Mouse (Mus musculus): ENCODE results near the gene B3gnt4. TPM values are rescaled to one million over a fixed set of nuclear protein-coding genes. Genes with fewer than 3 reads are reported as not detected.

The B3gnt4 gene
- polyA plus RNA-seq, 1 experiment from 2014 or later: 1.4 TPM

- H3K27me3 ChIP-seq (ENCODE audit: control insufficient read depth, insufficient read depth, low read length): no peaks in the 10 kb centered on the region
- H3K4me3 ChIP-seq (ENCODE audit: low read depth, low read length): no peak overlapping the region
- no peak overlapping the region for H3K4me2 ChIP-seq (ENCODE audit: low read depth)
- H3K4me1 ChIP-seq (ENCODE audit: control insufficient read depth, insufficient read depth, low read length): peaks cover 5% of the 10 kb centered on the region; the same call in 1 of the 2 replicates
- DNase-seq (ENCODE audit: low spot score) (no peak), ATAC-seq (ENCODE audit: insufficient read depth, low FRiP score, low TSS enrichment) (no peak)
- H3K9ac ChIP-seq (ENCODE audit: low read length): no peak overlapping the region
- H3K36me3 ChIP-seq (ENCODE audit: control insufficient read depth, insufficient read depth, low read length): no peaks in the 10 kb centered on the region; the same call in 1 of the 2 replicates
- H3K9me3 ChIP-seq (ENCODE audit: control insufficient read depth, low read length): no peaks in the 10 kb centered on the region
- 77% methylated on average over 1 of the region's 1 CpGs for WGBS
- H3K27ac ChIP-seq (ENCODE audit: low read depth, low read length): no peak overlapping the region
Observed at GRCm38 (mm10) chr5:123522166-123522565, 11.9 kb downstream of the B3gnt4 start.

DNA sequence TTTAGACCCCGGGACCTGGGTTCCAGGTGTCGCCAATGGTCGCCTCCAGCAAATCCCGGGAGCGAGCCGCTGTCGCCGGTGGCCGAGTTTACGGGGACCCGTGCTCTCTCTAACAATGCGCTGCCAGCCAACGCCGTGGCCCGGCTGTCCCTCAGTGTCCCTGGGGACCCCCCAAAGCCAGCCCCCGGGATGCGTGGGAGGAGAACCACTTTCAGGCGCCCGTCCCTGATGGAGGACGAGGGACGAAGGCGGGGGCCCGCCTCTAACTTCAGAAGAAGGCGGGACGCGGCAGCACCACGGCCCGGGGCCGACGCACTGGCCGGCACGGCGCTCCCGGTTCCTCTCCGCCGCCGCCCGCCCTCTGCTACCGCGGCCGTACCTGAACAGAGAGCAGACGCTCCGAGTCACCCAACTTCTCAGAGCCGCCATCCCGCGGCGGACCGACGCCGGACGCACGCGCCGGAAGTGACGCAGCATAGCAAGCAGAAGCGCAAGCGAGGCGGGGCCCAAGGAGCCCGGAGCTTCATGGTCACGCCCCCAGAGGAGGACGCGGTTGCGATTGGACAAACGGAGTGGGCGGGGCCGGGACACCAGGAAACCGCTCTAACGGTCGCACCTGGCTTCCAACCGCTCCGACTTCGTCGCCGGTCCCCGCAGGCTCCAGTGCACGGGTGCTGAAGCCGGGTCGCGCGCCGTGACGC, 13.6 kb downstream of the B3gnt4 start, which contains the start of gene Diablo:
TSS of gene Diablo (minus strand) at position 485 of the 701 bp plus-strand sequence.
- Histone ChIP-seq H3K27ac (ENCODE audit: low read depth, low read length) (peak within 1 kb of the TSS; percentile 56; the same call in 1 of the 2 replicates), H3K4me1 (ENCODE audit: control insufficient read depth, insufficient read depth, low read length) (peaks cover 5% of the 10 kb centered on the region; the same call in 1 of the 2 replicates), H3K4me2 (ENCODE audit: low read depth) (peak within 1 kb of the TSS; percentile 72), H3K27me3 (ENCODE audit: control insufficient read depth, insufficient read depth, low read length) (no peaks in the 10 kb centered on the region), H3K4me3 (ENCODE audit: low read depth, low read length) (peak within 1 kb of the TSS; percentile 95), H3K36me3 (ENCODE audit: control insufficient read depth, insufficient read depth, low read length) (no peaks in the 10 kb centered on the region; the same call in 1 of the 2 replicates), H3K9ac (ENCODE audit: low read length) (peak within 1 kb of the TSS; percentile 82), H3K9me3 (ENCODE audit: control insufficient read depth, low read length) (no peaks in the 10 kb centered on the region)
- WGBS: under 1% methylated on average over 78 of the region's 82 CpGs
- ATAC-seq (ENCODE audit: insufficient read depth, low FRiP score, low TSS enrichment): peak; percentile 97
- peak; percentile 99 for DNase-seq (ENCODE audit: low spot score)

DNA sequence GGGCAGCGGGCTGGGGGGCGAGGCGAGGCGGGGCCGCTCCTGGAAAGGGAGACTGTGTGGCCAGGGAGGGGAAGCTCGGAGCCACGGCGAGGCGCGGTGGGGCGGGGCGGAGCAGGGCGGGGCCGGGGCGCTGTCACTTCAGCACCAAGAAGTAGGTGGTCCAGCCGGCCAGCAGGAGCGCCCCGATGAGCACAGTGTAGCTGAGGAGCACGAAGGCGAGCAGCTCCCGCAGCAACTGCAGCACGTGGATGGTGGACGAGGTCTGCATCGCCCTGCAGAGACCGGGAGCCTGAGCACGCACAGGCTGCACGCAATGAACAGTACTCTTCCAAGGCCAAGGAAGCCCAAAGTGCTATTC, 14.1 kb downstream of the B3gnt4 start:
- Histone ChIP-seq H3K9ac (ENCODE audit: low read length) (peak overlapping the region; percentile 48), H3K27me3 (ENCODE audit: control insufficient read depth, insufficient read depth, low read length) (no peaks in the 10 kb centered on the region), H3K4me2 (ENCODE audit: low read depth) (peak overlapping the region; percentile 72), H3K36me3 (ENCODE audit: control insufficient read depth, insufficient read depth, low read length) (no peaks in the 10 kb centered on the region; the same call in 1 of the 2 replicates), H3K4me1 (ENCODE audit: control insufficient read depth, insufficient read depth, low read length) (peaks cover 5% of the 10 kb centered on the region; the same call in 1 of the 2 replicates), H3K4me3 (ENCODE audit: low read depth, low read length) (peak overlapping the region; percentile 95), H3K27ac (ENCODE audit: low read depth, low read length) (peak overlapping the region; percentile 29; the same call in 1 of the 2 replicates), H3K9me3 (ENCODE audit: control insufficient read depth, low read length) (no peaks in the 10 kb centered on the region)
- under 1% methylated on average over 27 of the region's 27 CpGs for WGBS
- ATAC-seq (ENCODE audit: insufficient read depth, low FRiP score, low TSS enrichment) (peak; percentile 92), DNase-seq (ENCODE audit: low spot score) (no peak)

DNA sequence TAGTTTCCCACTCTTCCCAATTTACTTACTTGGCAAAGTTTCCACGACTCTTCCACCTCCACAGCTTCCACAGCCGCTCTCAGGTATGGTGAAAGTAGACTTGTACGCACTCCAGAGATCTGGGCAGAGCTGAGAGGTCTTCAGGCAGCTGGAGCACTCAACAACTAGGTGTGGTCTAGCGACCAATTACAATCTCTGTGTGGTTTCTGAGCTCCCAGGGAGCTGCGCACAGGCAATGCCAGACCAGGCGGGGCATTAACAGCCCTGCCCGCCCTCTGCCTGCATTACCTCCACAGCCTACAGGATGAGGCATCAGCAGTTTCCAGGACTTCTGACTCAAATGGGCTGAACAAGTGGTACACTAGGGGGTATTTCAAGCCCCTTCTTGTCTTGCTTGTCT, 15.0 kb downstream of the B3gnt4 start, which contains the start of gene Gm49027:
TSS of gene Gm49027 (minus strand) at position 208 of the 400 bp plus-strand sequence.
- Histone ChIP-seq H3K36me3 (ENCODE audit: control insufficient read depth, insufficient read depth, low read length) (peaks cover 2% of the 10 kb centered on the region), H3K9me3 (ENCODE audit: control insufficient read depth, low read length) (no peaks in the 10 kb centered on the region), H3K27me3 (ENCODE audit: control insufficient read depth, insufficient read depth, low read length) (no peaks in the 10 kb centered on the region), H3K4me3 (ENCODE audit: low read depth, low read length) (peak within 1 kb of the TSS; percentile 95), H3K27ac (ENCODE audit: low read depth, low read length) (peak within 1 kb of the TSS; percentile 29; the same call in 1 of the 2 replicates), H3K9ac (ENCODE audit: low read length) (peak within 1 kb of the TSS; percentile 48), H3K4me1 (ENCODE audit: control insufficient read depth, insufficient read depth, low read length) (peaks cover 5% of the 10 kb centered on the region; the same call in 1 of the 2 replicates), H3K4me2 (ENCODE audit: low read depth) (peak within 1 kb of the TSS; percentile 72)
- ATAC-seq (ENCODE audit: insufficient read depth, low FRiP score, low TSS enrichment): no peak
- no peak for DNase-seq (ENCODE audit: low spot score)
- 86% methylated on average over 7 of the region's 7 CpGs for WGBS

- no peaks in the 10 kb centered on the region for H3K9me3 ChIP-seq (ENCODE audit: control insufficient read depth, low read length)
- H3K9ac ChIP-seq (ENCODE audit: low read length): no peak overlapping the region
- DNase-seq (ENCODE audit: low spot score): no peak
- H3K27me3 ChIP-seq (ENCODE audit: control insufficient read depth, insufficient read depth, low read length): no peaks in the 10 kb centered on the region
- no peak for ATAC-seq (ENCODE audit: insufficient read depth, low FRiP score, low TSS enrichment)
- H3K36me3 ChIP-seq (ENCODE audit: control insufficient read depth, insufficient read depth, low read length): peaks cover 2% of the 10 kb centered on the region
- peaks cover 5% of the 10 kb centered on the region; the same call in 1 of the 2 replicates for H3K4me1 ChIP-seq (ENCODE audit: control insufficient read depth, insufficient read depth, low read length)
- WGBS: 90% methylated on average over 9 of the region's 9 CpGs
- no peak overlapping the region for H3K27ac ChIP-seq (ENCODE audit: low read depth, low read length)
- no peak overlapping the region for H3K4me2 ChIP-seq (ENCODE audit: low read depth)
- H3K4me3 ChIP-seq (ENCODE audit: low read depth, low read length): no peak overlapping the region
Observed at GRCm38 (mm10) chr5:123525916-123526495, 15.7 kb downstream of the B3gnt4 start.

DNA sequence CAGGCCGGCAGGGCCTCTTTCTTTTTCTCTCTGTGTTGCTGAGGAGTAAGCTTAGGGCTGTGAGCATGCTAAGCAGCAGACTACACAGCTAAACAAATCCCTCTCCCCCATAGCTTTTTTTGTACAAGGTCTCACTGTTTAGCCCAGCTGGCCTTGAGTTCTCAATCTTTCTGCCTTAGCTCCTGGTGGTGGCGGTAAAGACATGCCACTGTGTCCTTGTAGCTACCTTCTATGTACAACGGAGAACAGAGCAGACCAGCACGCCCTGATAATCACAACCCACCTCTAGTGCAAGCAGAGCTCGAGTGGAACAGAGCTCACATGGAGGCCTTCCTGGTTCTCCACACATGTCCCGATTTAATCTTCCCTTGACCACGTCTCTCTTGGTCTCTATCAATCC, 18.4 kb downstream of the B3gnt4 start:
- Histone ChIP-seq H3K4me2 (ENCODE audit: low read depth) (no peak overlapping the region), H3K9me3 (ENCODE audit: control insufficient read depth, low read length) (no peaks in the 10 kb centered on the region), H3K36me3 (ENCODE audit: control insufficient read depth, insufficient read depth, low read length) (peaks cover 5% of the 10 kb centered on the region), H3K9ac (ENCODE audit: low read length) (no peak overlapping the region), H3K27me3 (ENCODE audit: control insufficient read depth, insufficient read depth, low read length) (no peaks in the 10 kb centered on the region), H3K4me1 (ENCODE audit: control insufficient read depth, insufficient read depth, low read length) (peaks cover 2% of the 10 kb centered on the region; the same call in 1 of the 2 replicates), H3K27ac (ENCODE audit: low read depth, low read length) (no peak overlapping the region), H3K4me3 (ENCODE audit: low read depth, low read length) (no peak overlapping the region)
- ATAC-seq (ENCODE audit: insufficient read depth, low FRiP score, low TSS enrichment) (no peak), DNase-seq (ENCODE audit: low spot score) (no peak)
- WGBS: 77% methylated on average over 7 of the region's 7 CpGs

DNA sequence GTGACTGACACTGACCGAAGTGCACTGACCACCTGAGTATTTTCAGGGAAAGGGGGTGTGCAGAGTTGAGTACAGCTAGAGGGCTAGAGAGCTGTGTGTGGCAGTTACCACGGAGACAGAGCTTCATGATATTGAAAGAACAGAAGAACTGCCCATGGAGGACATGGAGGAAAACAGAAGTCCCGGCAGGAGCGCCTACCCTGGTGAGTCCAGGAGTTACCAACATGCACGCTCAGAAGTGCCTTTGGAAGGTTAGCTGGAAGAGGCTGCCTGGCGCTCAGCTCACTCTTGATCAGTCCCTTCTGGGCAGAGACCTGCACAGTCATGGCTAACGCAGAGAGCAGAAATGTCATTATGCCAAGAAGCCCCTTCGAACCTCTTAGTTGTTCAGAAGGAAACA, 19.8 kb downstream of the B3gnt4 start:
- Histone ChIP-seq H3K27ac (ENCODE audit: low read depth, low read length) (no peak overlapping the region), H3K4me1 (ENCODE audit: control insufficient read depth, insufficient read depth, low read length) (no peaks in the 10 kb centered on the region), H3K27me3 (ENCODE audit: control insufficient read depth, insufficient read depth, low read length) (no peaks in the 10 kb centered on the region), H3K4me2 (ENCODE audit: low read depth) (no peak overlapping the region), H3K9me3 (ENCODE audit: control insufficient read depth, low read length) (no peaks in the 10 kb centered on the region), H3K9ac (ENCODE audit: low read length) (no peak overlapping the region), H3K4me3 (ENCODE audit: low read depth, low read length) (no peak overlapping the region), H3K36me3 (ENCODE audit: control insufficient read depth, insufficient read depth, low read length) (peaks cover 5% of the 10 kb centered on the region)
- ATAC-seq (ENCODE audit: insufficient read depth, low FRiP score, low TSS enrichment) (no peak), DNase-seq (ENCODE audit: low spot score) (no peak)
- WGBS: 87% methylated on average over 8 of the region's 8 CpGs

GRCm38 (mm10) chr5:123533801-123534200, 23.5 kb downstream of the B3gnt4 start:
- ATAC-seq (ENCODE audit: insufficient read depth, low FRiP score, low TSS enrichment) (no peak), DNase-seq (ENCODE audit: low spot score) (no peak)
- Histone ChIP-seq H3K9ac (ENCODE audit: low read length) (no peak overlapping the region), H3K4me2 (ENCODE audit: low read depth) (no peak overlapping the region), H3K9me3 (ENCODE audit: control insufficient read depth, low read length) (no peaks in the 10 kb centered on the region), H3K4me1 (ENCODE audit: control insufficient read depth, insufficient read depth, low read length) (no peaks in the 10 kb centered on the region), H3K4me3 (ENCODE audit: low read depth, low read length) (no peak overlapping the region), H3K27me3 (ENCODE audit: control insufficient read depth, insufficient read depth, low read length) (no peaks in the 10 kb centered on the region), H3K27ac (ENCODE audit: low read depth, low read length) (no peak overlapping the region), H3K36me3 (ENCODE audit: control insufficient read depth, insufficient read depth, low read length) (peaks cover 5% of the 10 kb centered on the region)
- WGBS: 94% methylated on average over 10 of the region's 10 CpGs

All from neural tube, embryonic 11.5 days (tissue).